Mouse (Mus musculus) liver, adult 2 months (tissue): ENCODE results near the gene Sema3g. TPM values are rescaled to one million over a fixed set of nuclear protein-coding genes. Genes with fewer than 3 reads are reported as not detected.

Experiments
- DNase-seq: peaks from one replicate; pipeline ENCODE4 v3.0.0-alpha.2; 2011; ENCODE audit warnings: low read depth, low spot score; ENCODE audit errors: extremely low read depth
- H3K27ac ChIP-seq: fragments of 200-500 bp; replicated peaks from 2 replicates; pipeline ENCODE4 v1.5.1; 2012; ENCODE audit warnings: low read depth, mild to moderate bottlenecking, control low read depth, inconsistent platforms, low read length; ENCODE audit not compliant: insufficient read depth
- H3K27me3 ChIP-seq: fragments of 200-500 bp; 2 replicates; pipeline ENCODE4 v1.6.1; 2012; ENCODE audit warnings: mild to moderate bottlenecking, moderate library complexity, low read length, inconsistent platforms; ENCODE audit not compliant: control insufficient read depth, insufficient read depth
- H3K36me3 ChIP-seq: fragments of 200-500 bp; 2 replicates; pipeline ENCODE4 v1.6.1; 2012; ENCODE audit warnings: low read length, inconsistent platforms; ENCODE audit not compliant: control insufficient read depth, insufficient read depth
- H3K4me1 ChIP-seq: fragments of 200-500 bp; 2 replicates; pipeline ENCODE4 v1.6.1; 2011; ENCODE audit warnings: low read length; ENCODE audit not compliant: control insufficient read depth, insufficient read depth
- H3K4me3 ChIP-seq: fragments of 200-500 bp; 2 replicates; pipeline ENCODE4 v1.5.1; 2011; ENCODE audit warnings: low read depth, mild to moderate bottlenecking, control low read depth, low read length, moderate library complexity; ENCODE audit not compliant: insufficient read depth
- H3K79me2 ChIP-seq: fragments of 200-500 bp; 2 replicates; pipeline ENCODE4 v1.6.1; 2012; ENCODE audit warnings: inconsistent platforms, mild to moderate bottlenecking, low read length, moderate library complexity; ENCODE audit not compliant: control insufficient read depth, insufficient read depth
- H3K9ac ChIP-seq: fragments of 200-500 bp; 2 replicates; pipeline ENCODE4 v1.6.1; 2012; ENCODE audit warnings: low read depth, mild to moderate bottlenecking, control low read depth, inconsistent platforms, low read length
- CTCF ChIP-seq: fragments of 200-500 bp; IDR thresholded peaks from 2 replicates; pipeline ENCODE4 v1.5.1; 2011; ENCODE audit warnings: low read depth, low read length, control low read depth
- POLR2A ChIP-seq: fragments of 200-500 bp; IDR thresholded peaks from 2 replicates; pipeline ENCODE4 v1.6.1; 2011; ENCODE audit warnings: low read length, control low read depth; ENCODE audit not compliant: insufficient read depth; ENCODE audit errors: extremely low read depth
- WGBS: fragments of 180-500 bp; shearing (Covaris S2); methylation state at CpG from one replicate; pipeline ENCODE4 v1.1.7; 2018; 5-methylcytosine and 5-hydroxymethylcytosine counted together
- polyA plus RNA-seq: library from polyadenylated mRNA; depleted of rRNA; stranded (reverse); fragments of >200 nt; gene quantifications from 2 replicates; pipeline ENCODE4 v1.2.3, GENCODE M21; 2012; rRNA removed
- total RNA-seq: library from RNA; depleted of rRNA; stranded (reverse); fragments of >200 nt; gene quantifications from 2 replicates; pipeline ENCODE4 v1.2.3, GENCODE M21; 2014; rRNA removed

Gene Sema3g
- total and polyA plus RNA-seq, 2 experiments, result under 0.01 to 0.05 TPM

DNA sequence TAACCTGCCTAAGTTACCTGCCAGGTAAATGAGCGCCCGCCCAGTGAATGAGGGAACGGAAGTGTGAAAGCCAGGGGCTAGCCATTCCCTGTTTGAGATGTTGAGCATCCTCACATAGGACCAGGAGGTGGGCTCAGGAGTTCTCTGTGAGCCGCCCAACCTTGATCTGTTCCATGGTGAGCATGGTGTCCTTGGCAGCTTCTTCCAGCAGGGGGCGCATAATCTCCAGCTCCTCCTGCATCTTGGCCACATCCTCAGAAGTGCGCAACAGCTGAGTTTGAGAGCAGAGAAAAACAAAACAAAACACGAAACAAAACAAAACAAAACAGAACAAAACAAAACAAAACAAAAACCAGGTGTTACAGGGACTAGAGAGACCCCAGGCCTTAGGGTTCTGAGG is 54.5 kb downstream of the Sema3g start:
- Histone ChIP-seq H3K4me1 (no peaks in the 10 kb centered on the region), H3K4me3 (no peak overlapping the region), H3K27me3 (no peaks in the 10 kb centered on the region), H3K9ac (no peak overlapping the region), H3K36me3 (no peaks in the 10 kb centered on the region), H3K79me2 (no peaks in the 10 kb centered on the region), H3K27ac (no peak overlapping the region)
- DNase-seq, result peak; percentile 33
- WGBS, result 31% methylated on average over 7 of the region's 7 CpGs
- TF ChIP-seq CTCF (peak; percentile 96), POLR2A (no peak)

Other genes with a start within 250 kb of the Sema3g start
- gene Glt8d1, start 216.5 kb upstream of the Sema3g start, total RNA-seq, result 8.8 and 10.2 TPM in 2 replicates
- 3.1 and 5.4 TPM in 2 replicates for gene Glt8d1, start 216.5 kb upstream of the Sema3g start, polyA plus RNA-seq
- gene Spcs1, start 216.2 kb upstream of the Sema3g start, total RNA-seq, result 158 and 183 TPM in 2 replicates
- gene Spcs1, start 216.2 kb upstream of the Sema3g start, polyA plus RNA-seq, result 101 and 128 TPM in 2 replicates
- 26.3 and 28.7 TPM in 2 replicates for gene Pbrm1, start 198.7 kb upstream of the Sema3g start, total RNA-seq
- gene Pbrm1, start 198.7 kb upstream of the Sema3g start, polyA plus RNA-seq, result 6.1 and 6.3 TPM in 2 replicates
- 16.3 and 21.1 TPM in 2 replicates for gene Gnl3, start 198.7 kb upstream of the Sema3g start, total RNA-seq
- gene Gnl3, start 198.7 kb upstream of the Sema3g start, polyA plus RNA-seq, result 8.3 and 18.2 TPM in 2 replicates
- gene Smim4, start 88.9 kb upstream of the Sema3g start, total RNA-seq, result 30.9 and 35.3 TPM in 2 replicates
- 63.8 and 65.1 TPM in 2 replicates for gene Smim4, start 88.9 kb upstream of the Sema3g start, polyA plus RNA-seq
- 3.0 and 6.0 TPM in 2 replicates for gene Nt5dc2, start 86.8 kb upstream of the Sema3g start, total RNA-seq
- gene Nt5dc2, start 86.8 kb upstream of the Sema3g start, polyA plus RNA-seq, result 14.8 and 17.5 TPM in 2 replicates
- 27.0 and 39.5 TPM in 2 replicates for gene Stab1, start 49.2 kb upstream of the Sema3g start, total RNA-seq
- gene Stab1, start 49.2 kb upstream of the Sema3g start, polyA plus RNA-seq, result 32.7 and 52.3 TPM in 2 replicates
- 0.27 and 0.83 TPM in 2 replicates for gene Tnnc1, start 9.5 kb upstream of the Sema3g start, total RNA-seq
- gene Tnnc1, start 9.5 kb upstream of the Sema3g start, polyA plus RNA-seq, result 0.32 TPM in 1 of 2 replicates, not detected in the other
- gene Nisch, start 914 bp upstream of the Sema3g start, total RNA-seq, result 66.7 and 83.0 TPM in 2 replicates
- gene Nisch, start 914 bp upstream of the Sema3g start, polyA plus RNA-seq, result 107 and 152 TPM in 2 replicates
- 6.9 and 9.0 TPM in 2 replicates for gene Phf7, start 33.5 kb downstream of the Sema3g start, total RNA-seq
- gene Phf7, start 33.5 kb downstream of the Sema3g start, polyA plus RNA-seq, result 4.4 and 4.5 TPM in 2 replicates
- 16.1 and 16.4 TPM in 2 replicates for gene Bap1, start 33.6 kb downstream of the Sema3g start, total RNA-seq
- gene Bap1, start 33.6 kb downstream of the Sema3g start, polyA plus RNA-seq, result 24.5 and 26.7 TPM in 2 replicates
- under 0.01 and 0.07 TPM in 2 replicates for gene Dnah1, start 106.0 kb downstream of the Sema3g start, total RNA-seq
- 0.01 and 0.04 TPM in 2 replicates for gene Dnah1, start 106.0 kb downstream of the Sema3g start, polyA plus RNA-seq
- gene Capn7, start 118.8 kb downstream of the Sema3g start, total RNA-seq, result 34.8 and 38.1 TPM in 2 replicates
- gene Capn7, start 118.8 kb downstream of the Sema3g start, polyA plus RNA-seq, result 6.1 and 6.7 TPM in 2 replicates
- gene Sh3bp5, start 218.2 kb downstream of the Sema3g start, total RNA-seq, result 37.1 and 37.7 TPM in 2 replicates
- 22.6 and 26.1 TPM in 2 replicates for gene Sh3bp5, start 218.2 kb downstream of the Sema3g start, polyA plus RNA-seq